Mouse (Mus musculus) hindbrain, embryonic 14.5 days (tissue): ENCODE measurements at regions not wholly inside any gene's neighbourhood (a gene's known extent, or its start where the extent isn't known, plus 50 kb on each side); places are given as distances from the start of the nearest gene placed in this dataset.

ENCODE experiments used
- ATAC-seq: fragments of 200-750 bp; cut with Nextera tagmentation; 2 replicates; pipeline ENCODE4 v1.8.0; 2017; ENCODE audit warnings: moderate number of reproducible peaks, mild to moderate bottlenecking, moderate TSS enrichment, moderate library complexity; ENCODE audit not compliant: low FRiP score
- DNase-seq: peaks from one replicate; pipeline ENCODE4 v3.0.0-alpha.2; 2015; ENCODE audit warnings: low spot score
- H3K27ac ChIP-seq: fragments of 300-500 bp; sonication (generic); 2 replicates; pipeline ENCODE4 v1.5.1; 2014; ENCODE audit warnings: mild to moderate bottlenecking, moderate library complexity
- H3K27me3 ChIP-seq: fragments of 300-500 bp; sonication (generic); 2 replicates; pipeline ENCODE4 v1.6.1; 2014; ENCODE audit warnings: mild to moderate bottlenecking, low read length, mixed read lengths; ENCODE audit not compliant: control insufficient read depth, insufficient read depth
- H3K36me3 ChIP-seq: fragments of 300-500 bp; sonication (generic); replicated peaks from 2 replicates; pipeline ENCODE4 v1.6.1; 2014; ENCODE audit not compliant: control insufficient read depth, insufficient read depth
- H3K4me1 ChIP-seq: fragments of 300-500 bp; sonication (generic); replicated peaks from 2 replicates; pipeline ENCODE4 v1.6.1; 2014; ENCODE audit warnings: antibody characterized with exemption, low read length, mixed read lengths; ENCODE audit not compliant: control insufficient read depth, insufficient read depth
- H3K4me2 ChIP-seq: fragments of 300-500 bp; sonication (generic); replicated peaks from 2 replicates; pipeline ENCODE4 v1.6.1; 2014; ENCODE audit warnings: mild to moderate bottlenecking, moderate library complexity
- H3K4me3 ChIP-seq: fragments of 300-500 bp; sonication (generic); replicated peaks from 2 replicates; pipeline ENCODE4 v1.5.1; 2014; ENCODE audit warnings: mild to moderate bottlenecking, low read length
- H3K9ac ChIP-seq: fragments of 300-500 bp; sonication (generic); 2 replicates; pipeline ENCODE4 v1.6.1; 2014
- H3K9me3 ChIP-seq: fragments of 300-500 bp; sonication (generic); 2 replicates; pipeline ENCODE4 v1.6.1; 2016; ENCODE audit warnings: low read length; ENCODE audit not compliant: control insufficient read depth
- WGBS: fragments of 180-500 bp; shearing (Covaris S2); extraction: QIAGEN DNeasy Blood & Tissue Kit; methylation state at CpG from one replicate; pipeline ENCODE4 v1.1.7; 2014; 5-methylcytosine and 5-hydroxymethylcytosine counted together

DNA sequence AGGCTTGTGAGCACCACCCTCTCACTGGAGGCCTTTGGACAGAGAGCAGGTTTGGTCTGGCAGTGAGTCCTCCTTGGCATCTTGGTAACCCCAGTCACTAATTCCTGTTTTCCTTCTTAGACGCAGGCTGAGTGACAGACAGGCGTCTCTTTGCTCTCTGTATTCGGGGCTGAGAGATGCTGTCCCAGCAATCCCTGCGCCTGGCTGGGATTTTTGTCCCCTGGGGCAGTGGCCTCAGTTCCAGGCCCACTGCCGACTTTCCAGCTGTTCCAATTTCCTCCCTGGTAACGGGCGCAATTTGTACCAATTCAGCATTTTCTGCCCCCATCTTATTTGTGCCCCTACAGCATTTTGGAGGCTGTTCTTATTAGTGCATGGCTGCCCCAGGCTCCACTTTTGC is 118.5 kb upstream of the Irx6 start:
- Histone ChIP-seq H3K4me2 (no peak overlapping the region), H3K27ac (no peak overlapping the region), H3K9ac (no peak overlapping the region), H3K27me3 (no peaks in the 10 kb centered on the region), H3K4me1 (0 out of 2 replicates have a peak, but pooled peaks cover 5% of the 10 kb centered on the region), H3K36me3 (no peaks in the 10 kb centered on the region), H3K4me3 (no peak overlapping the region), H3K9me3 (no peaks in the 10 kb centered on the region)
- no peak for ATAC-seq
- WGBS = 40% methylated on average over 7 of the region's 7 CpGs
- DNase-seq = no peak

DNA sequence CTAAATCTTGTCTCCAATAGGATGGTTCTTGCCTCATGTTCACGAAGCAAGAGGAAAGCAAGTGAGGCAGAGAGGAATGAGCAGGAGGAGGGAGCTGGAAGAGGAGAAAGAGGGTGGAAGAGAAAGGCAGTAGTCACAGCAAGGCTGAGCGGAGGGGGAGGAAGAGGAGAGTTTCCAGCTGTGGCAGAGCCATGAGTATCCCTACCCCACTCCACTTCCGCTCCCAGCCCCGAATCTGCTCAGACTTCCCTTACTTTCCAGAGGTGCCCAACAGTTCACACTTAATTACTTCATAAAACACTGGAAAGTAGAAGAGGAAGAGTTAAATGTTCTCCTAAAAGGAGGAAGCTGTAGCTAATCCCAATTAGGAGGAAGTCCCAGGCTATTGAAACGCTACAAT is 111.6 kb upstream of the Irx6 start:
- no peak overlapping the region for H3K4me2 ChIP-seq
- 62% methylated on average over 5 of the region's 5 CpGs for WGBS

GRCm38 (mm10) chr8:92562962-92563361 is 111.1 kb upstream of the Irx6 start:
- H3K9me3 ChIP-seq = no peaks in the 10 kb centered on the region
- H3K27me3 ChIP-seq = no peaks in the 10 kb centered on the region
- ATAC-seq = no peak
- no peaks in the 10 kb centered on the region for H3K4me1 ChIP-seq
- no peak overlapping the region for H3K27ac ChIP-seq
- H3K4me3 ChIP-seq = no peak overlapping the region
- H3K36me3 ChIP-seq = no peaks in the 10 kb centered on the region
- DNase-seq = no peak
- H3K9ac ChIP-seq = no peak overlapping the region
- WGBS = 65% methylated on average over 5 of the region's 5 CpGs
- H3K4me2 ChIP-seq = no peak overlapping the region

More for the DNA sequence above, 111.6 kb upstream of the Irx6 start:
- Histone ChIP-seq H3K9me3 (no peaks in the 10 kb centered on the region), H3K4me1 (no peaks in the 10 kb centered on the region), H3K27me3 (no peaks in the 10 kb centered on the region), H3K4me3 (no peak overlapping the region), H3K36me3 (no peaks in the 10 kb centered on the region), H3K27ac (no peak overlapping the region), H3K9ac (no peak overlapping the region)
- ATAC-seq (no peak), DNase-seq (no peak)

GRCm38 (mm10) chr8:92569650-92570049 is 104.4 kb upstream of the Irx6 start:
- DNase-seq = peak; percentile 45
- Histone ChIP-seq H3K27ac (no peak overlapping the region), H3K36me3 (no peaks in the 10 kb centered on the region), H3K27me3 (no peaks in the 10 kb centered on the region), H3K4me3 (no peak overlapping the region), H3K9ac (no peak overlapping the region), H3K4me2 (no peak overlapping the region), H3K4me1 (no peaks in the 10 kb centered on the region), H3K9me3 (no peaks in the 10 kb centered on the region)
- ATAC-seq = no peak; the same call in 1 of the 2 replicates
- WGBS = 44% methylated on average over 10 of the region's 10 CpGs

- Histone ChIP-seq H3K27me3 (no peaks in the 10 kb centered on the region), H3K27ac (no peak overlapping the region), H3K4me2 (no peak overlapping the region), H3K9me3 (no peaks in the 10 kb centered on the region; the same call in 1 of the 2 replicates), H3K4me1 (no peaks in the 10 kb centered on the region), H3K9ac (no peak overlapping the region), H3K36me3 (no peaks in the 10 kb centered on the region), H3K4me3 (no peak overlapping the region)
- no peak for ATAC-seq
- DNase-seq = no peak
- WGBS = 66% methylated on average over 2 of the region's 2 CpGs
These were observed 94.6 kb upstream of the Irx6 start for GRCm38 (mm10) chr8:92579446-92579845.

GRCm38 (mm10) chr8:92581051-92581450 is 93.0 kb upstream of the Irx6 start:
- 70% methylated on average over 2 of the region's 2 CpGs for WGBS
- no peak for ATAC-seq

DNA sequence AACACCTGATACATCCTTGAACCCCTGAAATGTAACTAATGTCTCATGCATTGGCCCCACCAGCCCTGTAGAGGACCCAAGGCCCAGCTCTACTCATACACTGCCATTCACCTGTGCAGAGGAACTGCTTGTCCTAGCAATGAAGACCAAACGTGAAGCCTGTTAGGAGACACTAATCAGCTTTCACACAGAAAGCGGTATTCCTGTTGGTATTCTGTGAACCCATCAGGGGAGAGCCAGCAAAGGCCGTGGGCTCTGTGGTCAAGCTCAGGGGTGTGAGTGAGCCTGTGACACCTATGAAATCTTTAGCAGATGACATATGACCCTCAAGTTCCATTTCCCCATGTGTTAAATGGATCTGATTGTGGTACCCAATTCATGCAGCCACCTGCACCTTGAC is 73.3 kb upstream of the Irx6 start:
- Histone ChIP-seq H3K9ac (no peak overlapping the region), H3K4me3 (no peak overlapping the region), H3K36me3 (no peaks in the 10 kb centered on the region), H3K9me3 (no peaks in the 10 kb centered on the region), H3K27ac (no peak overlapping the region), H3K4me2 (no peak overlapping the region), H3K27me3 (no peaks in the 10 kb centered on the region), H3K4me1 (no peaks in the 10 kb centered on the region)
- no peak for DNase-seq
- WGBS = 89% methylated on average over 3 of the region's 3 CpGs
- no peak for ATAC-seq

More at GRCm38 (mm10) chr8:92581051-92581450, 93.0 kb upstream of the Irx6 start:
- H3K4me3 ChIP-seq = no peak overlapping the region
- H3K27me3 ChIP-seq = no peaks in the 10 kb centered on the region
- no peaks in the 10 kb centered on the region for H3K4me1 ChIP-seq
- no peaks in the 10 kb centered on the region for H3K36me3 ChIP-seq
- DNase-seq = no peak
- no peak overlapping the region for H3K9ac ChIP-seq
- no peaks in the 10 kb centered on the region; the same call in 1 of the 2 replicates for H3K9me3 ChIP-seq
- no peak overlapping the region for H3K4me2 ChIP-seq
- H3K27ac ChIP-seq = no peak overlapping the region

GRCm38 (mm10) chr8:92602973-92603372 is 71.1 kb upstream of the Irx6 start:
- DNase-seq = no peak

GRCm38 (mm10) chr8:92605631-92606030 is 68.5 kb upstream of the Irx6 start:
- Histone ChIP-seq H3K27ac (no peak overlapping the region), H3K27me3 (no peaks in the 10 kb centered on the region), H3K4me2 (no peak overlapping the region), H3K9me3 (no peaks in the 10 kb centered on the region), H3K4me1 (no peaks in the 10 kb centered on the region), H3K36me3 (no peaks in the 10 kb centered on the region), H3K9ac (no peak overlapping the region), H3K4me3 (no peak overlapping the region)
- WGBS = 91% methylated on average over 5 of the region's 5 CpGs
- no peak for DNase-seq
- ATAC-seq = no peak

More at GRCm38 (mm10) chr8:92602973-92603372, 71.1 kb upstream of the Irx6 start:
- H3K4me2 ChIP-seq = no peak overlapping the region
- H3K27ac ChIP-seq = no peak overlapping the region
- no peaks in the 10 kb centered on the region for H3K27me3 ChIP-seq
- no peak for ATAC-seq
- H3K9me3 ChIP-seq = no peaks in the 10 kb centered on the region
- no peaks in the 10 kb centered on the region for H3K4me1 ChIP-seq
- 73% methylated on average over 7 of the region's 7 CpGs for WGBS
- H3K36me3 ChIP-seq = no peaks in the 10 kb centered on the region
- no peak overlapping the region for H3K4me3 ChIP-seq
- H3K9ac ChIP-seq = no peak overlapping the region

- Histone ChIP-seq H3K27ac (no peak overlapping the region), H3K4me3 (no peak overlapping the region), H3K4me2 (no peak overlapping the region), H3K4me1 (no peaks in the 10 kb centered on the region), H3K27me3 (no peaks in the 10 kb centered on the region), H3K9ac (no peak overlapping the region), H3K9me3 (no peaks in the 10 kb centered on the region), H3K36me3 (no peaks in the 10 kb centered on the region)
- 82% methylated on average over 6 of the region's 6 CpGs for WGBS
- no peak for DNase-seq
- no peak for ATAC-seq
These were observed 66.5 kb upstream of the Irx6 start for GRCm38 (mm10) chr8:92607604-92608003.
